Mouse (Mus musculus): ENCODE results near the gene Rgs7bp. TPM values are rescaled to one million over a fixed set of nuclear protein-coding genes. Genes with fewer than 3 reads are reported as not detected.

Gene Rgs7bp
- polyA plus RNA-seq (2012; rRNA removed), result 86.7 and 90.1 TPM in 2 replicates

DNA sequence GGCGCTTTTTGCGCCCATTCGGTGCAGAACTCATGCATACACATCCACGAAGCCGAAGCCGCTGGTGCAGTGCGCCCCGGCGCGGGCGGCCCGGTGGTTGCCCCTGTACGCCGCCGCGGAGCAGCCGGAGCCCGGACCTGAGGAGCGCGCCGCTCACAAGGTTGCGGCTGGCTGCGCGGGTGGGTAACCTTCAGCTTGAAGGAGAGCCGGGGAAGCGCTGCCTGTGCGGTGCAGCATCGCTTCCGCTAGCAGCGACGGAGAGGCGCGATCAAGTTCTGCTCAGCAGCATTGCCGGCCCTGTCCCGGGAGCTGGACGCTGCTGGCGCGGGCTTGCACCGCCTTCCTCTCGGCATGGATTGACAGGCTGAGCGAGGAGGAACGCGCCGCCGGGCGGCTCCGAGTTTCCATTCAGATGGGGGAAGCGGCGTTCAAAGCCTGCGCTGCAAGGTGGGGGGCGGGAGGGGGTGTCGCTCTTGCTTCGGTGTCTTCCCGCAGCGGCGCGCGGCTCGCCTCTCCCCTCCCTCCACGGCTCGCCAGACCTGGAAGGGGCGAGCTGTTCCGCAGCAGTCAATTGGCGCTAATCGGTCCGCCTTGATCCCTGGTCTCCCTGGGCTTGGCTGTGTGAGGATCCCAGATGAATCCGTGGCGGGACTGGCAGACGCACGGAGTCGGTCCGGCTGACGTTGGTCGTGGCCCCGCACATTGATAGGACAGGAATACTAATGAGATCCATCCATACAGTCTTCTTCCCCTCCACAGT is at the start of gene Rgs7bp:
TSS of gene Rgs7bp (minus strand) at position 750 of the 760 bp plus-strand sequence.
- Histone ChIP-seq H3K27ac (ENCODE audit: insufficient read depth, low read length) (peak within 1 kb of the TSS; percentile 94), H3K4me1 (ENCODE audit: control insufficient read depth, insufficient read depth, low read length) (peaks cover 5% of the 10 kb centered on the region; the same call in 1 of the 2 replicates), H3K4me3 (ENCODE audit: insufficient read depth, low read length) (peak within 1 kb of the TSS; percentile 85)
- TF ChIP-seq CTCF (IDR thresholded peaks at IDR 0.05; ENCODE audit: extremely low read depth, insufficient read depth, low read length) (no peak), POLR2A (IDR thresholded peaks at IDR 0.05; ENCODE audit: extremely low read depth, insufficient read depth, low read length) (peak; percentile 95)

GRCm38 (mm10) chr13:105104385-105104784 is 49.7 kb upstream of the Rgs7bp start:
- H3K4me3 ChIP-seq (ENCODE audit: insufficient read depth, low read length), result no peak overlapping the region
- H3K4me1 ChIP-seq (ENCODE audit: control insufficient read depth, insufficient read depth, low read length), result no peaks in the 10 kb centered on the region
- TF ChIP-seq CTCF (IDR thresholded peaks at IDR 0.05; ENCODE audit: extremely low read depth, insufficient read depth, low read length) (no peak), POLR2A (IDR thresholded peaks at IDR 0.05; ENCODE audit: extremely low read depth, insufficient read depth, low read length) (no peak)
- no peak overlapping the region for H3K27ac ChIP-seq (ENCODE audit: insufficient read depth, low read length)

- Histone ChIP-seq H3K4me1 (ENCODE audit: control insufficient read depth, insufficient read depth, low read length) (no peaks in the 10 kb centered on the region), H3K4me3 (ENCODE audit: insufficient read depth, low read length) (no peak overlapping the region), H3K27ac (ENCODE audit: insufficient read depth, low read length) (no peak overlapping the region)
- no peak for TF ChIP-seq CTCF (IDR thresholded peaks at IDR 0.05; ENCODE audit: extremely low read depth, insufficient read depth, low read length)
- TF ChIP-seq POLR2A (IDR thresholded peaks at IDR 0.05; ENCODE audit: extremely low read depth, insufficient read depth, low read length), result no peak
Measured at GRCm38 (mm10) chr13:105100705-105101104, 46.0 kb upstream of the Rgs7bp start.

GRCm38 (mm10) chr13:105096316-105096715 is 41.6 kb upstream of the Rgs7bp start:
- Histone ChIP-seq H3K4me1 (ENCODE audit: control insufficient read depth, insufficient read depth, low read length) (no peaks in the 10 kb centered on the region), H3K4me3 (ENCODE audit: insufficient read depth, low read length) (no peak overlapping the region), H3K27ac (ENCODE audit: insufficient read depth, low read length) (no peak overlapping the region)
- TF ChIP-seq POLR2A (IDR thresholded peaks at IDR 0.05; ENCODE audit: extremely low read depth, insufficient read depth, low read length) (no peak), CTCF (IDR thresholded peaks at IDR 0.05; ENCODE audit: extremely low read depth, insufficient read depth, low read length) (no peak)

DNA sequence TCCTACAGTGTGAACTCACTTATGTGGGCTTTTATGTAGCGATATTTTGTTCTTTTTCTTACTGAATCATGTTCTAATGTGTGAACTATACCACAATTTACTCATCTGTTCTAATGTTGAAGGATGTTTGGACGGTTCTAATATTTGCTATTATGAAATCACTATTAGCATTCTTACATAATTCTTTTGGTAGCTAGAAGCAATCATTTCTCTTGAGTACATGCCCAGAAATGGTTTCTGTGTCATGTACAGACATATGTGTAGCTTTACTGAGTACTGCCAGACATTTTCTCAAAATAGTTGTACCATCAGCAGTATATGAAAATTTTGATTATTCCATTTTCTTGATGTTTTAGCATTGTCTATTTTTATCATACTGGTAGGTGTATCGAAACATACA is 34.5 kb upstream of the Rgs7bp start:
- TF ChIP-seq CTCF (IDR thresholded peaks at IDR 0.05; ENCODE audit: extremely low read depth, insufficient read depth, low read length), result no peak
- TF ChIP-seq POLR2A (IDR thresholded peaks at IDR 0.05; ENCODE audit: extremely low read depth, insufficient read depth, low read length), result no peak
- Histone ChIP-seq H3K27ac (ENCODE audit: insufficient read depth, low read length) (no peak overlapping the region), H3K4me1 (ENCODE audit: control insufficient read depth, insufficient read depth, low read length) (no peaks in the 10 kb centered on the region), H3K4me3 (ENCODE audit: insufficient read depth, low read length) (no peak overlapping the region)

GRCm38 (mm10) chr13:105081862-105082261 is 27.1 kb upstream of the Rgs7bp start, which contains the start of gene 4933425L06Rik:
4933425L06Rik (plus strand) TSS chr13:105082122.
- no peak within 1 kb of the TSS for H3K27ac ChIP-seq (ENCODE audit: insufficient read depth, low read length)
- no peaks in the 10 kb centered on the region for H3K4me1 ChIP-seq (ENCODE audit: control insufficient read depth, insufficient read depth, low read length)
- no peak for TF ChIP-seq CTCF (IDR thresholded peaks at IDR 0.05; ENCODE audit: extremely low read depth, insufficient read depth, low read length)
- no peak for TF ChIP-seq POLR2A (IDR thresholded peaks at IDR 0.05; ENCODE audit: extremely low read depth, insufficient read depth, low read length)

DNA sequence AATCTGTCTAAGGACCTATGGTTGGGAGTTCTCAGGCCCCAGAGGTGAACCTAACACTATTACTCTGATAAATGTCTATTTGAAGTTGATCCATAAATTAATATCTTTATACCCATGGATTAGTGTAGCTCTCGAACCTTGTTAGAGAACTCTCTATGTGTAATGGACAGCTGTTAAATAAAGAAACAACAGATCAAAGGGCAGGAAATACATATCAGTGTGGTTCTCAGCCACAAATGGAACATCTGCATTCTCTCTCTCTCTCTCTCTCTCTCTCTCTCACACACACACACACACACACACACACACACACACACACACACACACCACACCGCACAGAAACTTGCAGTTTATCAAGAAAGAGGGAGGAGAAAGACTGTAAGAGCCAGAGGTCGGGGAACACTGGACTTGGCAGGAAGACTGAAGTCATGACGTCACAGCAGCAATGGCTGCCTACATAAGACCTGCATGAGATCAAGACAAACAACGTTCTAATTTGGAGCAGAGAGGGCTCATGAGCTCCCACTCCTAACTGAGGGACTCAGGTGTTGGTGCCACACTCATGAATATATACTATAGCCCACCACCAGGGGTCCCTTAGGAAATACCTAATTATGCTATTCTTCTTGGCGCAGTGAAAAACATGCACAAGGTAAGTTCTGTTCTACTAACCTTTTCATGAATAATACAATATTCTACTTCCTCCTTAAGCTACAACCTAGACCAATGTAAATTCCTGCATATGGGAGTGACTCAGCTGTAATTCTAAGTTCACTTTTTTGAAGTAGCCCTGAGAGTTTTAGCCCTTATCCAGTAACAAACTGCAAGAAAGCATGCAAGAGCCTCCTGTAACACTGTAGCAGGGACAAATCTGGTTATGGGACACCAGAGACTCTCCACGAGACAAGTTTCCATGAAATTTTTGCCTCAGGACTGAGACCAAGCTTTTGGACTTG is 12.4 kb upstream of the Rgs7bp start:
- H3K27ac ChIP-seq (ENCODE audit: insufficient read depth, low read length), result no peak overlapping the region
- H3K4me1 ChIP-seq (ENCODE audit: control insufficient read depth, insufficient read depth, low read length), result no peaks in the 10 kb centered on the region
- no peak overlapping the region for H3K4me3 ChIP-seq (ENCODE audit: insufficient read depth, low read length)
- TF ChIP-seq POLR2A (IDR thresholded peaks at IDR 0.05; ENCODE audit: extremely low read depth, insufficient read depth, low read length) (no peak), CTCF (IDR thresholded peaks at IDR 0.05; ENCODE audit: extremely low read depth, insufficient read depth, low read length) (no peak)

More at GRCm38 (mm10) chr13:105081862-105082261, 27.1 kb upstream of the Rgs7bp start, which contains the start of gene 4933425L06Rik:
- no peak within 1 kb of the TSS for H3K4me3 ChIP-seq (ENCODE audit: insufficient read depth, low read length)

DNA sequence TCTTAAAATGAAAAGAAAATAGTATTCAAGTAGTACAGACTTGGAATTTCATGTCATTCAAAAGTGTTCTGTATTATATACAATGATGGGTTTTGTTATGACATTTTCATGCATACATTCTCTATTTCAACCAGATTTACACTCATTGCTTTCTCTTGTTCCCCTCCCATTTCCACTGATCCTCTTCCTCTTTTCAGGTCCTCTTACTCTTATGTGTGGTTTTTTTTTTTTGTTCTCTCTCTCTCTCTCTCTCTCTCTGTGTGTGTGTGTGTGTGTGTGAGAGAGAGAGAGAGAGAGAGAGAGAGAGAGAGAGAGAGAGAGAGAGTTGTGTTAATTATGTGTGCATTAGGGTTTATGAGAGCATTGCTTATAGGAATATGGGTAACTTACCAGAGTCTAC is 11.4 kb upstream of the Rgs7bp start:
- TF ChIP-seq POLR2A (IDR thresholded peaks at IDR 0.05; ENCODE audit: extremely low read depth, insufficient read depth, low read length), result no peak
- TF ChIP-seq CTCF (IDR thresholded peaks at IDR 0.05; ENCODE audit: extremely low read depth, insufficient read depth, low read length), result no peak
- Histone ChIP-seq H3K27ac (ENCODE audit: insufficient read depth, low read length) (no peak overlapping the region), H3K4me3 (ENCODE audit: insufficient read depth, low read length) (no peak overlapping the region), H3K4me1 (ENCODE audit: control insufficient read depth, insufficient read depth, low read length) (no peaks in the 10 kb centered on the region)

- TF ChIP-seq POLR2A (IDR thresholded peaks at IDR 0.05; ENCODE audit: extremely low read depth, insufficient read depth, low read length), result no peak
- TF ChIP-seq CTCF (IDR thresholded peaks at IDR 0.05; ENCODE audit: extremely low read depth, insufficient read depth, low read length), result no peak
- peaks cover 2% of the 10 kb centered on the region; the same call in 1 of the 2 replicates for H3K4me1 ChIP-seq (ENCODE audit: control insufficient read depth, insufficient read depth, low read length)
- no peak overlapping the region for H3K27ac ChIP-seq (ENCODE audit: insufficient read depth, low read length)
- H3K4me3 ChIP-seq (ENCODE audit: insufficient read depth, low read length), result no peak overlapping the region; the same call in 1 of the 2 replicates
Measured at GRCm38 (mm10) chr13:105055374-105055773, 644 bp upstream of the Rgs7bp start.
